Mouse (Mus musculus) kidney, adult 8-10 months (tissue): ENCODE measurements around the gene Olfr612.
"Not testable (repeated sequence)": the region's sequence is repeated elsewhere in the genome, so short reads cannot be mapped to it uniquely, and the experiment has no call there.

Experiments
- DNase-seq, 2 experiments: peaks; one replicate each; pipeline ENCODE4 v3.0.0; 2022

Gene Olfr612

GRCm38 (mm10) chr7:103542617-103543016 lies at the start of gene Olfr612:
TSS of gene Olfr612 (minus strand) at chr7:103542717.
- not testable (repeated sequence) for DNase-seq

DNA sequence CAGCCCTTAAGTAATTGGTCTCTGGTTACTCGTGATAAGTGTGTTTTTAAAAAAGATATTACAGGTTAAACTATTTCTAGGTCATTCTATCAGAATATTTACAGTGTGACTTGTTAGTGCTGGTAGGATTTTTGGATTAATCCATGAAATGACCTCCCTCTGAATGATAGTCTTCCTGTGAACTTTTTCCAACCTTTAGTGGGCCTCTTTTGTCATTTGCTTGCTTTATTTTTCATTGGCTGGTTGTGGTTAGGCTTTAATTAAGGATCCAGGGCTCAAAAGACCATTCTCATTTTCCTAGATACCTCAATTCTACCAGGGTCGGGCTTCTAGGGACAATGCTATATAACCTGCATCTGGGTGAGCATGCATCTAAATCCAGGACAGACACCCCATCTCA lies 47.3 kb upstream of the Olfr612 start, which contains the start of gene Olfr618:
TSS of gene Olfr618 (plus strand) at position 301 of the 400 bp plus-strand sequence.
- DNase-seq: no peak

GRCm38 (mm10) chr7:103572761-103573160 lies 30.2 kb upstream of the Olfr612 start, which contains the start of gene Olfr617:
TSS of gene Olfr617 (plus strand) at chr7:103573061.
- DNase-seq: no peak

DNA sequence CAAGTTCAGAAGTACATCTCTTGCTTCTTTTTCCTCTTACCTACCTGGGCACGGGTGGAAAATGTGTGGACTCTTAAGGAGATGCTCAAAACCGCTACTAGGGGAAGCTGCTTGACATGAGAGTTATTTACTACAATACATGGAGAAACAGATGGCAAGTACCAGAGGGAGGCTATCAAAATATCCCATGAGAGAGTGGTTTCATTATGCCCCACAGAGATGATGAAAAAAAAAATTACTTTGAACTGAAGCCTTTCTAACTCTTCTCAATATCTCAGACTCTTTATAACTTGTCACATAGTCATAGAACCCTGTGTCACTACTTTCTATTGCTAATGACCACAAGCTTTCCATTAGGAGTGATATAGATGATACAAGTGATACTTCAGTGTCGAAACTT lies 26.5 kb upstream of the Olfr612 start, which contains the start of gene Olfr616:
TSS of gene Olfr616 (minus strand) at position 101 of the 400 bp plus-strand sequence.
- DNase-seq: no peak

GRCm38 (mm10) chr7:103555779-103556178 lies 13.3 kb upstream of the Olfr612 start, which contains the start of gene Olfr615:
TSS of gene Olfr615 (plus strand) at chr7:103556079.
- DNase-seq: no peak

GRCm38 (mm10) chr7:103547774-103548173 lies 5.3 kb upstream of the Olfr612 start, which contains the start of gene Olfr613:
TSS of gene Olfr613 (plus strand) at chr7:103548074.
- no peak for DNase-seq

- DNase-seq: not testable (repeated sequence)
These were observed 21.8 kb downstream of the Olfr612 start, which contains the start of gene Olfr611 for GRCm38 (mm10) chr7:103520746-103521145. TSS of gene Olfr611 (minus strand) at chr7:103520846.

DNA sequence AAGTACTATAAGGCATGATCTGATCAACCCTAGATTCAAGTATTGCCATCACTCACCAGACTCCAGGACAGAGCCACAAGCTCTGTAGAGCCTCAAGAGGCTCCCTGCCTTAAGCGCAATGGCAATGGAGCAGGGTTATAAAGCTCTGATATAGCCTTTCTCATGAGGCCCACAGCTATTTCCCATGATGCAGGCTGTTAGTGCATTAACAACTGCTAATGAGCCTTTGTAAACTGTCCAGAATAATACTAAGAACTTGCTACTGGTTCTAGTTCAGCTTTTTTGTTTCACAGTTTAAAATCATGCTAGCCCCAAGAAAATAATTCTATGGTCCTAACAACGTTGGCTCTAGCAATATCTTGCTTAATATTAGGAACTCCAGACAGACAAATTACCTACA lies 30.5 kb downstream of the Olfr612 start, which contains the start of gene Olfr610:
TSS of gene Olfr610 (minus strand) at position 101 of the 400 bp plus-strand sequence.
- no peak for DNase-seq

DNA sequence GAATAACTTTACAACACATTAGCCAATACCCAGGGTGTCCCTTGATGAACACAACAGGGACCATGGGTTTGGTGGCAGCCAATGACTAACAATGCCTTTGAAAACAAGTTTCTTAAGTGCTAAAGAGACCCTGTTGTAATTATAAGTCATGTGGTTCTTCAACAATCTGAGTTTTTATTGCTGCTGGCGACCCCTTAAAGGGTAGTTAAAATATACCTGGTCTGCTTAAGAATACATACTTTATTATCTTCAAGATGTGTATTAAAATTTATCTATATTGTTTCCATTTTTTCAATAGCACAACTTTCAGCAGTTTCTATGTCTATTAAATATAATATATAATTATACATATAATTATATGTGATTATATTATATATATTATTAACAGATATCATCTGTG lies 44.6 kb downstream of the Olfr612 start, which contains the start of gene Olfr609:
TSS of gene Olfr609 (minus strand) at position 101 of the 400 bp plus-strand sequence.
- DNase-seq: no peak
